Mouse (Mus musculus) heart, adult 2 months (tissue): ENCODE measurements around the gene Wfikkn2.

ENCODE experiments used
- CTCF ChIP-seq: fragments of 200-600 bp; IDR thresholded peaks from 2 replicates; pipeline ENCODE4 v1.8.1; 2022; ENCODE audit warnings: antibody characterized with exemption, mild to moderate bottlenecking, moderate library complexity
- EP300 ChIP-seq: fragments of 200-500 bp; IDR thresholded peaks from 2 replicates; pipeline ENCODE4 v1.6.1; 2011; ENCODE audit warnings: low read depth, low read length, control low read depth; ENCODE audit not compliant: insufficient read depth
- POLR2A ChIP-seq: fragments of 200-500 bp; IDR thresholded peaks from 2 replicates; pipeline ENCODE4 v1.6.1; 2011; ENCODE audit warnings: mild to moderate bottlenecking, low read depth, low read length, control low read depth; ENCODE audit not compliant: insufficient read depth

- no peak for TF ChIP-seq EP300
- no peak for TF ChIP-seq CTCF
- TF ChIP-seq POLR2A: no peak
These were observed 49.4 kb upstream of the Wfikkn2 start for GRCm38 (mm10) chr11:94294996-94295845.
